Mouse (Mus musculus): ENCODE data around the gene BC048403. TPM values are rescaled to one million over a fixed set of nuclear protein-coding genes. Genes with fewer than 3 reads are reported as not detected.

Gene BC048403
- total and polyA plus RNA-seq, 3 experiments, result 2.7 to 11.6 TPM; not detected in 1

GRCm38 (mm10) chr10:121790078-121790477, 50.3 kb downstream of the BC048403 start:
- H3K36me3 ChIP-seq (ENCODE audit: control insufficient read depth in 1 of 2, insufficient read depth in 2 of 2, low read length in 2 of 2), result no peaks in the 10 kb centered on the region
- no peaks in the 10 kb centered on the region for H3K79me2 ChIP-seq (ENCODE audit: control insufficient read depth, insufficient read depth, low read length, poor library complexity)
- H3K27me3 ChIP-seq (ENCODE audit: control insufficient read depth in 1 of 2, insufficient read depth in 2 of 2, low read length in 2 of 2), result no peaks in the 10 kb centered on the region; a peak in 2 of 4 replicates
- no peak overlapping the region for H3K9ac ChIP-seq (ENCODE audit: control insufficient read depth, low read depth, low read length, poor library complexity, severe bottlenecking)
- no peaks in the 10 kb centered on the region for H3K4me1 ChIP-seq (ENCODE audit: control insufficient read depth in 1 of 2, insufficient read depth in 2 of 2, low read length in 2 of 2)
- no peak overlapping the region for H3K27ac ChIP-seq (ENCODE audit: control insufficient read depth, low read depth, low read length)
- H3K4me3 ChIP-seq (ENCODE audit: control insufficient read depth in 1 of 2, insufficient read depth in 1 of 2, low read depth in 2 of 2, low read length in 2 of 2), result no peak overlapping the region
- TF ChIP-seq E2F4 (IDR thresholded peaks at IDR 0.05; ENCODE audit: borderline replicate concordance, low read depth, low read length) (no peak), POLR2AphosphoS2 (IDR thresholded peaks at IDR 0.05; ENCODE audit: low read length) (no peak), NRF1 (IDR thresholded peaks at IDR 0.05; ENCODE audit: insufficient read depth, low read depth, low read length, poor library complexity, severe bottlenecking) (no peak), GATA1 (IDR thresholded peaks at IDR 0.05; ENCODE audit: low read depth, low read length) (no peak)
- H3K9me3 ChIP-seq (replicated peaks; ENCODE audit: insufficient read depth, low read length), result no peaks in the 10 kb centered on the region
- no peak for DNase-seq (ENCODE audit: low read depth, low spot score)

- H3K4me1 ChIP-seq (ENCODE audit: control insufficient read depth in 1 of 2, insufficient read depth in 2 of 2, low read length in 2 of 2), result no peaks in the 10 kb centered on the region; a peak in 1 of 4 replicates
- H3K4me3 ChIP-seq (ENCODE audit: control insufficient read depth in 1 of 2, insufficient read depth in 1 of 2, low read depth in 2 of 2, low read length in 2 of 2), result no peak overlapping the region
- no peaks in the 10 kb centered on the region; a peak in 2 of 4 replicates for H3K27me3 ChIP-seq (ENCODE audit: control insufficient read depth in 1 of 2, insufficient read depth in 2 of 2, low read length in 2 of 2)
- H3K9me3 ChIP-seq (replicated peaks; ENCODE audit: insufficient read depth, low read length), result no peaks in the 10 kb centered on the region
- TF ChIP-seq USF2 (IDR thresholded peaks at IDR 0.05; ENCODE audit: borderline replicate concordance in 1 of 2, insufficient read depth in 1 of 2, low read depth in 1 of 2, low read length in 2 of 2) (no peak), USF1 (IDR thresholded peaks at IDR 0.05; ENCODE audit: low read depth, low read length) (no peak), ZMIZ1 (IDR thresholded peaks at IDR 0.05; ENCODE audit: low read depth, low read length) (no peak), NELFE (IDR thresholded peaks at IDR 0.05; ENCODE audit: low read depth, low read length) (no peak), SMC3 (IDR thresholded peaks at IDR 0.05; ENCODE audit: low read depth, low read length) (no peak), CHD1 (IDR thresholded peaks at IDR 0.05; ENCODE audit: low read depth, low read length) (no peak), SIN3A (IDR thresholded peaks at IDR 0.05; ENCODE audit: low read length) (no peak), MXI1 (IDR thresholded peaks at IDR 0.05; ENCODE audit: low read depth, low read length) (no peak), BHLHE40 (IDR thresholded peaks at IDR 0.05; ENCODE audit: borderline replicate concordance, low read depth, low read length) (no peak), MAFK (IDR thresholded peaks at IDR 0.05; ENCODE audit: borderline replicate concordance, low read depth, low read length) (no peak), CTCF (IDR thresholded peaks at IDR 0.05 in 2 of 3, conservative IDR thresholded peaks at IDR 0.05 in 1 of 3; ENCODE audit: control insufficient read depth in 1 of 3, insufficient read depth in 1 of 3, low read depth in 2 of 3, low read length in 3 of 3, poor library complexity in 1 of 3, severe bottlenecking in 1 of 3) (no peak), MYB (IDR thresholded peaks at IDR 0.05; ENCODE audit: low read depth, low read length) (no peak), JUND (IDR thresholded peaks at IDR 0.05; ENCODE audit: low read depth, low read length) (no peak), NRF1 (IDR thresholded peaks at IDR 0.05; ENCODE audit: insufficient read depth, low read depth, low read length, poor library complexity, severe bottlenecking) (no peak), CHD2 (IDR thresholded peaks at IDR 0.05; ENCODE audit: low read length) (no peak)
- H3K27ac ChIP-seq (ENCODE audit: control insufficient read depth, low read depth, low read length), result no peak overlapping the region
- H3K36me3 ChIP-seq (ENCODE audit: control insufficient read depth in 1 of 2, insufficient read depth in 2 of 2, low read length in 2 of 2), result no peaks in the 10 kb centered on the region; a peak in 1 of 4 replicates
- H3K79me2 ChIP-seq (ENCODE audit: control insufficient read depth, insufficient read depth, low read length, poor library complexity), result no peaks in the 10 kb centered on the region
- H3K9ac ChIP-seq (ENCODE audit: control insufficient read depth, low read depth, low read length, poor library complexity, severe bottlenecking), result no peak overlapping the region
- DNase-seq (ENCODE audit: low read depth, low spot score), result no peak
Observed at GRCm38 (mm10) chr10:121792661-121793060, 52.9 kb downstream of the BC048403 start.

Measured in MEL (cell line).